Mouse (Mus musculus) kidney, adult 2 months (tissue): ENCODE results near the gene Shpk.

Source experiments
- CTCF ChIP-seq: fragments of 200-500 bp; conservative IDR thresholded peaks from 2 replicates; pipeline ENCODE4 v1.5.1; 2011; ENCODE audit warnings: low read depth, mild to moderate bottlenecking, control low read depth, low read length, moderate library complexity, mixed read lengths; ENCODE audit not compliant: insufficient read depth, insufficient read length
- POLR2A ChIP-seq: fragments of 200-500 bp; IDR thresholded peaks from one replicate; pipeline ENCODE4 v1.6.1; 2011; ENCODE audit warnings: low read depth, low read length, control low read depth

DNA sequence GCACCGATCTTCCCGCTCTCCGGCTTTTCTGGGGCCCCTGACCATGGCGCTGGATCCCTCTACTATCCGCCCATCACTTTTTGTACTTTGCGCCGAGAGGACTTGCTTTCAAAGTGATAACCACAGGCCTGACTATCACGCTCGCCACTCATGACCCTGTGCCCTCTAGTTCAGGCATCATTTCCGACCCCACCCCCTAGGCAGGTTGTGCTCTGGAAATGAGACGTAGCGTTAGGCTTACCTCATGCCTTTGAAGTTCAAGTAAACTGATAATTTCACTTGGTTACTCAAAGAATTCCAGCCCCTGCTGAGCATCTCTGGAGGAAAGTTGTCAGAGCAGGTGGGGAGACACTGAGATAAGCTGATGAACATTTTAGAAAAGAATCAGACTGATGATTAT, 619 bp downstream of the Shpk start:
- no peak for TF ChIP-seq CTCF
- TF ChIP-seq POLR2A, result no peak
